Mouse (Mus musculus) midbrain, embryonic 11.5 days (tissue): ENCODE results near the gene Pitpnc1. TPM values are rescaled to one million over a fixed set of nuclear protein-coding genes. Genes with fewer than 3 reads are reported as not detected.
"Not testable (repeated sequence)": the region's sequence is repeated elsewhere in the genome, so short reads cannot be mapped to it uniquely, and the experiment has no call there.

Experiments used
- ATAC-seq: fragments of 200-750 bp; cut with Nextera tagmentation; 2 replicates; pipeline ENCODE4 v1.8.0; 2017; ENCODE audit warnings: moderate TSS enrichment, moderate library complexity; ENCODE audit not compliant: low FRiP score
- DNase-seq: peaks from one replicate; pipeline ENCODE4 v3.0.0; 2015; ENCODE audit warnings: low spot score; ENCODE audit errors: missing footprints
- H3K27ac ChIP-seq: fragments of 300-500 bp; sonication (generic); 2 replicates; pipeline ENCODE4 v1.5.1; 2014; ENCODE audit warnings: low read depth, low read length
- H3K27me3 ChIP-seq: fragments of 300-500 bp; sonication (generic); 2 replicates; pipeline ENCODE4 v1.6.1; 2014; ENCODE audit warnings: mild to moderate bottlenecking, low read length, moderate library complexity, mixed read lengths; ENCODE audit not compliant: control insufficient read depth, insufficient read depth
- H3K36me3 ChIP-seq: fragments of 300-500 bp; sonication (generic); 2 replicates; pipeline ENCODE4 v1.6.1; 2014; ENCODE audit warnings: mild to moderate bottlenecking, low read length, moderate library complexity, mixed read lengths; ENCODE audit not compliant: control insufficient read depth, insufficient read depth
- H3K4me1 ChIP-seq: fragments of 300-500 bp; sonication (generic); 2 replicates; pipeline ENCODE4 v1.6.1; 2014; ENCODE audit warnings: low read length; ENCODE audit not compliant: control insufficient read depth, insufficient read depth
- H3K4me2 ChIP-seq: fragments of 300-500 bp; sonication (generic); 2 replicates; pipeline ENCODE4 v1.6.1; 2014; ENCODE audit warnings: mild to moderate bottlenecking, moderate library complexity
- H3K4me3 ChIP-seq: fragments of 300-500 bp; sonication (generic); 2 replicates; pipeline ENCODE4 v1.5.1; 2014; ENCODE audit warnings: low read depth, low read length
- H3K9ac ChIP-seq: fragments of 300-500 bp; sonication (generic); 2 replicates; pipeline ENCODE4 v1.6.1; 2014; ENCODE audit warnings: low read length
- H3K9me3 ChIP-seq: fragments of 300-500 bp; sonication (generic); 2 replicates; pipeline ENCODE4 v1.6.1; 2016; ENCODE audit warnings: low read length; ENCODE audit not compliant: control insufficient read depth
- WGBS: fragments of 180-500 bp; shearing (Covaris S2); extraction: QIAGEN DNeasy Blood & Tissue Kit; methylation state at CpG from one replicate; pipeline ENCODE4 v1.1.7; 2014; 5-methylcytosine and 5-hydroxymethylcytosine counted together
- polyA plus RNA-seq: library from polyadenylated mRNA; unstranded; fragments of >200 nt; fragmentation: Nextera tagmentation; extraction: Ambion mirVana; gene quantifications from 2 replicates; pipeline ENCODE4 v1.2.1, GENCODE M21; 2014

The Pitpnc1 gene
- polyA plus RNA-seq = 29.9 and 32.1 TPM in 2 replicates

GRCm38 (mm10) chr11:107470521-107471041 lies at the start of gene Pitpnc1:
Pitpnc1 (minus strand) TSS chr11:107470699.
- under 1% methylated on average over 37 of the region's 37 CpGs for WGBS
- no peaks in the 10 kb centered on the region for H3K27me3 ChIP-seq
- no peaks in the 10 kb centered on the region for H3K36me3 ChIP-seq
- ATAC-seq (peak; percentile 88), DNase-seq (peak; percentile 98)
- H3K9ac ChIP-seq = peak within 1 kb of the TSS; percentile 81
- peak within 1 kb of the TSS; percentile 84 for H3K27ac ChIP-seq
- H3K4me1 ChIP-seq = peaks cover 11% of the 10 kb centered on the region
- no peaks in the 10 kb centered on the region for H3K9me3 ChIP-seq
- H3K4me3 ChIP-seq = peak within 1 kb of the TSS; percentile 77
- H3K4me2 ChIP-seq = peak within 1 kb of the TSS; percentile 76

- Histone ChIP-seq H3K4me1 (no peaks in the 10 kb centered on the region), H3K36me3 (no peaks in the 10 kb centered on the region), H3K27me3 (no peaks in the 10 kb centered on the region), H3K27ac (no peak overlapping the region), H3K9me3 (no peaks in the 10 kb centered on the region), H3K4me2 (no peak overlapping the region), H3K9ac (no peak overlapping the region), H3K4me3 (no peak overlapping the region)
- 78% methylated on average over 5 of the region's 5 CpGs for WGBS
- no peak for ATAC-seq
- no peak for DNase-seq
These were observed 48.3 kb upstream of the Pitpnc1 start for GRCm38 (mm10) chr11:107518645-107519429.

DNA sequence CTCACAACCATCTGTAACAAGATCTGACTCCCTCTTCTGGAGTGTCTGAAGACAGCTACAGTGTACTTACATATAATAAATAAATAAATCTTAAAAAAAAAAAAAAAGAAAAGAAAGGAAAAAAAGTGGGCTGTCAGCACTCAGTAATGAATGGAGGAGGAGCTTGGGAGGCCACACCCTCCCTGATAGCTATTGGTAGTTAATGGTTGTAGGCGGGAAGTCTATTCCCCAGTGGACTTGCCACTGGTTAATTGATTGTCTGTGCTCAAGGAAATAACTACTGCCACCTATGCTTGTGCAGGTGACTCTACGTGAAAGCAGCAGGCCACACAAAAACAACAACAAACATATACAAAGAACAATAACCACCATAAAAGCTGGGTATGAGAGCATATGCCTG lies 45.9 kb upstream of the Pitpnc1 start:
- Histone ChIP-seq H3K4me1 (no peaks in the 10 kb centered on the region), H3K4me2 (no peak overlapping the region), H3K27me3 (no peaks in the 10 kb centered on the region), H3K27ac (no peak overlapping the region), H3K4me3 (no peak overlapping the region), H3K9ac (no peak overlapping the region), H3K9me3 (no peaks in the 10 kb centered on the region), H3K36me3 (no peaks in the 10 kb centered on the region)
- 87% methylated on average over 2 of the region's 2 CpGs for WGBS
- ATAC-seq (no peak), DNase-seq (no peak)

GRCm38 (mm10) chr11:107513047-107513446 lies 42.5 kb upstream of the Pitpnc1 start:
- Histone ChIP-seq H3K4me2 (no peak overlapping the region), H3K27me3 (no peaks in the 10 kb centered on the region), H3K27ac (no peak overlapping the region)

DNA sequence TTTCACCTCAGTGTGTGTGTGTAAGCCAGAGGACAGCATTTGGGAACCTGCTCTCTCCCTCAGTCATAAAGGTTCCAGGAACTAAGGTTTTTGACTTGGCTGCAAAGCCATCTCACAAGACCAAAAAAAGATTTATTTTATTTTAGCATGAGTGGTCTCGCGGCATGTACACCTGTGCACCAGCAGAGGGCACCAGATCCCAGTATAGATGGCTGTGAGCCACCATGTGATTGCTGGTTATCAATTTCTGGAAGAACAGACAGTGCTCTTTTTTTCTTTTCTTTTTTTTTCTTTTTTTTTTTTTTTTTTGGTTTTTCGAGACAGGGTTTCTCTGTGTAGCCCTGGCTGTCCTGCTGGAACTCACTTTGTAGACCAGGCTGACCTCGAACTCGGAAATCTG lies 41.5 kb upstream of the Pitpnc1 start:
- 56% methylated on average over 5 of the region's 5 CpGs for WGBS

More at GRCm38 (mm10) chr11:107513047-107513446, 42.5 kb upstream of the Pitpnc1 start:
- Histone ChIP-seq H3K9ac (no peak overlapping the region), H3K4me3 (no peak overlapping the region), H3K4me1 (peaks cover 3% of the 10 kb centered on the region; the same call in 1 of the 2 replicates), H3K9me3 (no peaks in the 10 kb centered on the region), H3K36me3 (no peaks in the 10 kb centered on the region)
- ATAC-seq = no peak
- no peak for DNase-seq
- 89% methylated on average over 10 of the region's 10 CpGs for WGBS

DNA sequence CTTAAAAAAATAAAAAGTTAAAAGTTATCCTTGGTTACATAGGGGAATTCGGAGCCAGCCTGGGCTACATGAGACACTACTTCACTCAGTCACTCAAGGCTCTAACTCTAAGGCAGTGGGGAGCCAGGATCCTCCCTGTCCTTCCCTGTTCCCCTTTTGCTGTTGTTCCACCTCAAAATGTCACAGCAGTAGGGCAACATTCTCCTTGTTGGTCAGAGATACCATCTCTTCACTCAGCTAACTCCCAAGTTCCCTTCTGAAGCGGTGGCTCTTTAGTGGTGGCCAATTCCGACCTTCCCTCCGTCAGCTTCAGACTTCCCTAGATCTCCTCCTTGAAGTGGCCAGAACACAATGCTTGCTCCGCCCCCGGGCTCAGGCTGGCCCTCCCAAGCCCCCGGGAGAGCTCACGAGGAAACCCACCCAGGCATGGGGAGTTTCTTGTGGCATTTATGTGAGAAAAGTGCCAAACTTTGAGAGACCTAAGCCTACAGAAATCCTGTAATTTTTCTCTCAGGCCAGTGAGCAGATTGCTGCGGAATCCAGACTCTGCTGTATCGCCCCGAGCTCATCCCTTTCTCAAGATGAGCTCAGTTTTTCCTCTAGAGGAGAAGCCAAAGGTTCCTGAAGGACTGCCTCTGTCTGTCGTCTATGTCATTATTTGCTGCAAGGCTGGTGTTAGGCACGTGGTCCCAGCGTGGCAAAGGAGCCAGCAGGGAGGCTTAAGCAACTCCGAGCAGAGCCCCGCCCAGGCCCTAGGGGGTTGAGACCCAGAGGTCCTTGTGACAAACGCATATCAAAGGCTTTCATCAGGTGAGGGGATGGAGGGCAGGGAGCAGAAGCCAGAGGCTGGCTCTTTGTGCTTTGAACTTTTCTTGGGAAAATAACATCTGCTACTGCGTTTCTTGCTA lies 40.1 kb upstream of the Pitpnc1 start:
- Histone ChIP-seq H3K9ac (no peak overlapping the region), H3K4me2 (peak overlapping the region; percentile 5; the same call in 1 of the 2 replicates), H3K27me3 (no peaks in the 10 kb centered on the region), H3K27ac (no peak overlapping the region), H3K4me1 (peaks cover 3% of the 10 kb centered on the region; the same call in 1 of the 2 replicates), H3K9me3 (no peaks in the 10 kb centered on the region), H3K4me3 (no peak overlapping the region), H3K36me3 (no peaks in the 10 kb centered on the region)
- ATAC-seq (no peak), DNase-seq (peak; percentile 88)
- WGBS = 5% methylated on average over 18 of the region's 18 CpGs

More for the DNA sequence above, 41.5 kb upstream of the Pitpnc1 start:
- not testable (repeated sequence) for H3K27me3 ChIP-seq, H3K4me3 ChIP-seq, H3K9ac ChIP-seq, ATAC-seq, H3K27ac ChIP-seq, H3K9me3 ChIP-seq, H3K4me2 ChIP-seq, H3K36me3 ChIP-seq, H3K4me1 ChIP-seq
- peak; percentile 86 for DNase-seq

GRCm38 (mm10) chr11:107509631-107510338 lies 39.3 kb upstream of the Pitpnc1 start:
- no peaks in the 10 kb centered on the region for H3K27me3 ChIP-seq
- WGBS = 23% methylated on average over 11 of the region's 11 CpGs
- H3K4me3 ChIP-seq = no peak overlapping the region
- H3K9ac ChIP-seq = no peak overlapping the region
- DNase-seq = peak; percentile 84
- no peaks in the 10 kb centered on the region for H3K9me3 ChIP-seq
- H3K27ac ChIP-seq = no peak overlapping the region
- no peaks in the 10 kb centered on the region for H3K36me3 ChIP-seq
- H3K4me2 ChIP-seq = no peak overlapping the region
- peak; percentile 46; the same call in 1 of the 2 replicates for ATAC-seq
- H3K4me1 ChIP-seq = peaks cover 3% of the 10 kb centered on the region; the same call in 1 of the 2 replicates

DNA sequence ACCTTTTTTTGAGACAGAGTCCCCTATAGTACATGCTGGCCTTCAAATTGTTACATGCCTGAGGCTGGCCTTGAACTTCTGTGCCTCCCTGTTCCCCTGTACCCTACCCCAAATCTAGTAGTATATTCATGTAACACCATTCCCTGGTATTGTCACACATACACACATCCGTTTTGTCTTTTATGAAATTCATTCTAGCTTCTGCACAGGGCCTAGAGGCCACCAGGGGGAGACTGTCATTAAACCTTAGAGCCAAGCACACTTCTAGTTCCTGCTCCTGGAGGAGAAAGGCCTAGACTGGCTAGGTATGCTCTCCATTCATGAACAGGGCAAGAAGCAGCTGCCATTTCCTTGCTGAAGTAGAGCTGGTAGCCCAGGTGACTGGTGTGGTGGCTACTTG lies 35.8 kb upstream of the Pitpnc1 start:
- Histone ChIP-seq H3K4me3 (no peak overlapping the region), H3K4me1 (peaks cover 3% of the 10 kb centered on the region; the same call in 1 of the 2 replicates), H3K9ac (no peak overlapping the region), H3K27me3 (no peaks in the 10 kb centered on the region), H3K36me3 (no peaks in the 10 kb centered on the region), H3K27ac (no peak overlapping the region), H3K4me2 (no peak overlapping the region), H3K9me3 (no peaks in the 10 kb centered on the region)
- no peak for ATAC-seq
- no peak for DNase-seq
- 57% methylated on average over 1 of the region's 1 CpGs for WGBS
